Mouse (Mus musculus): ENCODE results near the gene 4930562C15Rik. TPM values are rescaled to one million over a fixed set of nuclear protein-coding genes. Genes with fewer than 3 reads are reported as not detected.
A peak's percentile ranks its signal among the peaks of the same experiment; 100 is the strongest.

The 4930562C15Rik gene
- polyA plus RNA-seq, 1 experiment from 2014 or later = 0.24 TPM

DNA sequence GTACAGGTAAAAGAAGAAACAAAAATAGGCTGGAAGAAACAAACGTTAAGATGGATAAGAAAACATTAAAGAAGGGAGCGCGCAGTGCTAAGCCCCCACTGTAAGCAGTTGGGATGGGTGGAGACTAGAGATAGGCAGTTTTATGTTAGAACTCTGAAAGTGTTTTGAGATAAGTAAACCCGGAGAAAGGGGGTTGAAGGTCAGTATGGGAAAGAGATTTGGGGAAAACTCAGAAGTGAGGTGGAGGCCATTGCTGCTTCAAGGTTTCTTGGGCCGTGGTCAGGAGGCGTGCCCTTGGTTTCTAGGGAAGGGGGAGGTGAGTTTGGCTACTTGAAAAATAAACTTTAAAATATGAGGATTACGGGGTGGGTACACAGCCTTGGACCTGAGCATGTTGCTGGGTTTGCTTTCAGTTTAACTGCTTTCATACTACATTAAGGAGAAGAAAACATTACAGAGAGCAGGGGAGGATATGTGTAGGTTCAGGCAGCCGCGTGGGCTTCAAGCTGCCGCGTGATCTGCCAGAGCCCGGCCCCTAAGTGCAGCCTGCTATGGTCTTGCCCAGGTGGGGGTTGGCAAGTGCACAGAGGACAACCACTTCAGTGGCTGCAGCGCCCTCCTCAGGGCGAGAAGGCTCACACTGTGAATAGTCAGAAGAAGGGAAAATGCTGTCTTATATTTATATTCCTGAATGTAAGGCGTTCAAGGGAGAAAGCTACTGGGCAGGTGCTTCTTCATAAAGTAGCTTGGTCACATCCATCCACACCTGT, 3.4 kb upstream of the 4930562C15Rik start:
- Histone ChIP-seq H3K4me3 (no peak overlapping the region), H3K9ac (no peak overlapping the region), H3K36me3 (no peaks in the 10 kb centered on the region), H3K9me3 (no peaks in the 10 kb centered on the region), H3K4me2 (no peak overlapping the region), H3K27me3 (no peaks in the 10 kb centered on the region), H3K4me1 (no peaks in the 10 kb centered on the region), H3K27ac (no peak overlapping the region)
- no peak for ATAC-seq (ENCODE audit: insufficient number of reproducible peaks, low FRiP score, low TSS enrichment, low read depth)
- WGBS = 67% methylated on average over 15 of the region's 15 CpGs

DNA sequence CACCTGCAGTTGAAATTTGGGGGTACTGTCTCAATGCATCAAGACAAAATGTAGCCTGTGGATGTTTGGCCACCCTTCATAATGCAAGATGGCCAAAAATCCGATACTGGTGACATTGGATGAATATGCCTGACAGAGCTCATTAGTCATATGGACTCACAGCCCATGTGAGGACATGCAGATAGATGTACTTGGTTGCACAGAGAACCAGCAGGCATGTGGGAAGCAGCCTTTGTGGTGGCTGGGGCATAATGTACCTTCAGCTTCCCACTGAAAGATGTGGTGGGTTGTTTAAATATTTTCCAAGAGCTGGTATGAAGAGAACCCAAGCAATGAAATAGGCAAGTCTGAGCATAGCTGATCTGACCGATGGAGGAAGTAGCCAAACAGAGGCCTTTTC, 1.4 kb upstream of the 4930562C15Rik start:
- no peaks in the 10 kb centered on the region for H3K4me1 ChIP-seq
- H3K9me3 ChIP-seq = no peaks in the 10 kb centered on the region
- H3K27me3 ChIP-seq = no peaks in the 10 kb centered on the region
- ATAC-seq (ENCODE audit: insufficient number of reproducible peaks, low FRiP score, low TSS enrichment, low read depth) = no peak
- H3K36me3 ChIP-seq = no peaks in the 10 kb centered on the region
- no peak overlapping the region for H3K4me2 ChIP-seq
- H3K27ac ChIP-seq = no peak overlapping the region
- WGBS = 73% methylated on average over 2 of the region's 2 CpGs
- H3K9ac ChIP-seq = no peak overlapping the region
- no peak overlapping the region for H3K4me3 ChIP-seq

DNA sequence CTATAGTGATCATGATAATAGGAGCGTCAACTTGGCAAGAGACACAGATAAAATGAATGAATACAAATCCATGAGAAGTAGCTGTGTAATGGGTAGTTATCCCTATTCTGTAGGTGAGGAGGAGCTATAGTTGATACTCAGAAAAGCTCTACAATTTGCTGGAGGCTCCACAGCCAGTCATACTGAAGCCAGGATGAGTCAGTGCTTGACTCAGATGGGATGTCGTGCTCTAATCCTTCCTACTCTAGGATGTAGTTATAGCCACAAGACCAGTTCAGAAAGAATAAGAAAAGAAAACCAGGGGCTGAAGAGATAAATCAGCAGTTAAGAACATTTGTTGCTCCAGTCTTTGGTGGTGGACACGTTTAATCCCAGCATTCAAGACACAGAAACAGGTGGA, 2.4 kb downstream of the 4930562C15Rik start:
- Histone ChIP-seq H3K4me1 (no peaks in the 10 kb centered on the region), H3K27ac (no peak overlapping the region), H3K36me3 (no peaks in the 10 kb centered on the region), H3K27me3 (no peaks in the 10 kb centered on the region), H3K4me2 (no peak overlapping the region), H3K9me3 (no peaks in the 10 kb centered on the region), H3K9ac (no peak overlapping the region), H3K4me3 (no peak overlapping the region)
- no peak for ATAC-seq (ENCODE audit: insufficient number of reproducible peaks, low FRiP score, low TSS enrichment, low read depth)
- 81% methylated on average over 3 of the region's 3 CpGs for whole genome bisulfite sequencing

- ATAC-seq (ENCODE audit: insufficient number of reproducible peaks, low FRiP score, low TSS enrichment, low read depth) = no peak
- H3K36me3 ChIP-seq = no peaks in the 10 kb centered on the region
- no peaks in the 10 kb centered on the region for H3K9me3 ChIP-seq
- H3K9ac ChIP-seq = no peak overlapping the region
- H3K4me2 ChIP-seq = no peak overlapping the region
- H3K27ac ChIP-seq = no peak overlapping the region
- no peaks in the 10 kb centered on the region for H3K4me1 ChIP-seq
- WGBS = 67% methylated on average over 3 of the region's 3 CpGs
- no peak overlapping the region for H3K4me3 ChIP-seq
- no peaks in the 10 kb centered on the region for H3K27me3 ChIP-seq
Observed at GRCm38 (mm10) chr16:4839552-4839951, 4.3 kb downstream of the 4930562C15Rik start.

DNA sequence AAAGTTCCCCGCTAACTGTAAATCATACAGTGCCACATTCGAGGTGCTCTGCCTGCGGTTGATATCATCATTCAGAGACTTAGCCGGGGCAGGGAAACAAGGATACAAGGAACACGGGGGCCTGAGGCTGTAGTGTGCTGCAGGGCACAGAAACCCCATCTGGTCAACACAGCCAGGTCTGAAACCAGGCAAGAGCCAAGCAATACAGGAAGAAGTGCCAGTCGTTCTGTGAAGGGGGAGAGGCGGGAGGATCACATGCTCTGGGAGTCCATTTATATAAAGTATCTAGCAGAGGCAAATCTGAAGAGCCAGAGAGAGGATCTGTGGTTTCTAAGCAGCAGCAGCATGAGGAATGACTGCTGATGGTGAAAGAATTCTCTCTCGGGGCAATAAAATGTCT, 5.0 kb downstream of the 4930562C15Rik start:
- Histone ChIP-seq H3K27ac (no peak overlapping the region), H3K4me3 (no peak overlapping the region), H3K4me1 (no peaks in the 10 kb centered on the region), H3K9me3 (no peaks in the 10 kb centered on the region), H3K36me3 (no peaks in the 10 kb centered on the region), H3K4me2 (no peak overlapping the region), H3K27me3 (no peaks in the 10 kb centered on the region), H3K9ac (no peak overlapping the region)
- no peak for ATAC-seq (ENCODE audit: insufficient number of reproducible peaks, low FRiP score, low TSS enrichment, low read depth)
- 71% methylated on average over 8 of the region's 8 CpGs for WGBS

DNA sequence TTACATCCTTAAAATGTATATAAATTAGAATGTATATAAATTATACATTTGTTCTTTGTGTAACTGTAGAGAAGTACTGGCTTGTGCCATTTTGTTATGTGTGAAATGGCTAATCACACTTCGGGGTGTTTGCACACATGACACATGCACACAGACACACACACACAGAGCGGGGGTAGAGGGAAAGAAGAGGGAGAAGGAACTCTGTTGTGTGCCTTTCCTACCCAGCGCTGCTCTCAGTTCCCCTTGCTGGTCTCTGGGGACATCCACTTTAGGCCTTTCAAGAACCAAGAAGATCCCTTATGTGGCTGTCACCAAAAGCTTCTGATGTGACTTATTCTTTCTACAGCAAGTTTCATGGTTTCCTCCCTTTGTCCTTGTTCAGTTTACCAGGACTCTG, 11.8 kb downstream of the 4930562C15Rik start:
- Histone ChIP-seq H3K4me1 (peaks cover 6% of the 10 kb centered on the region; the same call in 1 of the 2 replicates), H3K36me3 (no peaks in the 10 kb centered on the region), H3K27ac (no peak overlapping the region), H3K27me3 (no peaks in the 10 kb centered on the region), H3K4me3 (no peak overlapping the region), H3K9ac (no peak overlapping the region), H3K4me2 (no peak overlapping the region), H3K9me3 (no peaks in the 10 kb centered on the region)
- WGBS = 75% methylated on average over 3 of the region's 3 CpGs
- no peak for ATAC-seq (ENCODE audit: insufficient number of reproducible peaks, low FRiP score, low TSS enrichment, low read depth)

- Histone ChIP-seq H3K4me3 (no peak overlapping the region), H3K36me3 (no peaks in the 10 kb centered on the region), H3K27ac (no peak overlapping the region), H3K9me3 (no peaks in the 10 kb centered on the region), H3K27me3 (no peaks in the 10 kb centered on the region), H3K4me2 (no peak overlapping the region), H3K4me1 (peaks cover 6% of the 10 kb centered on the region; the same call in 1 of the 2 replicates), H3K9ac (no peak overlapping the region)
- ATAC-seq (ENCODE audit: insufficient number of reproducible peaks, low FRiP score, low TSS enrichment, low read depth) = no peak
- WGBS = 83% methylated on average over 2 of the region's 2 CpGs
Observed at GRCm38 (mm10) chr16:4848090-4848489, 12.9 kb downstream of the 4930562C15Rik start.

- ATAC-seq (ENCODE audit: insufficient number of reproducible peaks, low FRiP score, low TSS enrichment, low read depth) = no peak
- WGBS = 59% methylated on average over 7 of the region's 7 CpGs
- no peak overlapping the region for H3K4me2 ChIP-seq
Observed at GRCm38 (mm10) chr16:4850361-4850760, 15.1 kb downstream of the 4930562C15Rik start.

GRCm38 (mm10) chr16:4850938-4851628, 15.9 kb downstream of the 4930562C15Rik start:
- H3K9ac ChIP-seq = no peak overlapping the region
- ATAC-seq (ENCODE audit: insufficient number of reproducible peaks, low FRiP score, low TSS enrichment, low read depth) = no peak
- H3K36me3 ChIP-seq = no peaks in the 10 kb centered on the region
- H3K27ac ChIP-seq = peak overlapping the region; percentile 50
- no peak overlapping the region for H3K4me3 ChIP-seq
- H3K4me2 ChIP-seq = no peak overlapping the region
- whole genome bisulfite sequencing = 34% methylated on average over 5 of the region's 5 CpGs
- H3K9me3 ChIP-seq = no peaks in the 10 kb centered on the region
- no peaks in the 10 kb centered on the region for H3K27me3 ChIP-seq
- peaks cover 6% of the 10 kb centered on the region; the same call in 1 of the 2 replicates for H3K4me1 ChIP-seq

More at GRCm38 (mm10) chr16:4850361-4850760, 15.1 kb downstream of the 4930562C15Rik start:
- Histone ChIP-seq H3K9me3 (no peaks in the 10 kb centered on the region), H3K4me1 (peaks cover 6% of the 10 kb centered on the region; the same call in 1 of the 2 replicates), H3K4me3 (no peak overlapping the region), H3K36me3 (no peaks in the 10 kb centered on the region), H3K27ac (no peak overlapping the region), H3K27me3 (no peaks in the 10 kb centered on the region), H3K9ac (no peak overlapping the region)

GRCm38 (mm10) chr16:4855046-4855650, 19.9 kb downstream of the 4930562C15Rik start:
- no peak overlapping the region for H3K27ac ChIP-seq
- no peak overlapping the region for H3K4me2 ChIP-seq
- H3K36me3 ChIP-seq = no peaks in the 10 kb centered on the region
- H3K4me1 ChIP-seq = peaks cover 6% of the 10 kb centered on the region; the same call in 1 of the 2 replicates
- WGBS = 66% methylated on average over 5 of the region's 5 CpGs
- no peak overlapping the region for H3K9ac ChIP-seq
- H3K4me3 ChIP-seq = no peak overlapping the region
- no peak for ATAC-seq (ENCODE audit: insufficient number of reproducible peaks, low FRiP score, low TSS enrichment, low read depth)
- no peaks in the 10 kb centered on the region for H3K9me3 ChIP-seq
- H3K27me3 ChIP-seq = no peaks in the 10 kb centered on the region

- Histone ChIP-seq H3K9ac (no peak overlapping the region), H3K27me3 (no peaks in the 10 kb centered on the region), H3K4me3 (no peak overlapping the region), H3K36me3 (no peaks in the 10 kb centered on the region), H3K9me3 (no peaks in the 10 kb centered on the region), H3K27ac (no peak overlapping the region), H3K4me2 (no peak overlapping the region), H3K4me1 (peaks cover 16% of the 10 kb centered on the region)
- no peak for ATAC-seq (ENCODE audit: insufficient number of reproducible peaks, low FRiP score, low TSS enrichment, low read depth)
- 48% methylated on average over 10 of the region's 10 CpGs for WGBS
Observed at GRCm38 (mm10) chr16:4861392-4861791, 26.2 kb downstream of the 4930562C15Rik start.
